Mouse (Mus musculus): ENCODE measurements at regions not wholly inside any gene's neighbourhood (a gene's known extent, or its start where the extent isn't known, plus 50 kb on each side); places are given as distances from the start of the nearest gene placed in this dataset.

- Histone ChIP-seq H3K4me1 (peaks cover 33% of the 10 kb centered on the region), H3K9me3 (replicated peaks) (no peaks in the 10 kb centered on the region), H3K27ac (no peak overlapping the region), H3K27me3 (ENCODE audit: low read depth, poor library complexity, severe bottlenecking) (peaks cover 25% of the 10 kb centered on the region; the same call in 1 of the 2 replicates), H3K36me3 (no peaks in the 10 kb centered on the region), H3K4me3 (no peak overlapping the region)
- WGBS: 87% methylated on average over 4 of the region's 4 CpGs
- no peak for DNase-seq (ENCODE audit: low spot score)
These were observed 77.0 kb downstream of the Irs2 start for GRCm38 (mm10) chr8:10931266-10931665.

DNA sequence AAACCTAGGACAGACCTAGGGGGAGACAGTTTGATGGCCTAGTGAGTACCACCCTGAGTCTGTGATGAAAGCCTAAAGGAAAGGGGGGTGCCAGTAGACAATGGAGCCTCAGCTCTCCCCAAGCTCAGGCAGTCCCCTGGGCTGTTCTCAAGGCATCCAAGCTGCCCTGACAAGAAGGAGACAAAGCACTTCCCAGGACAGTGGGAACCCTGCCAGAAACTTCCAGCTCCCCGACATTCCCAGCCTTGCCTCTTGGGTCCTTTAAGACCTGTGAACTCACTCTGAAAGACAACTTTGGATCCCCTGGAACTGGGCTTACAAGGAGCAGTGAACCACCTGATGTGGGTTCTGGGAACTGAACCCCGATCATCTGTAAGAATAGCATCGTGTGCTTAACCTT, 79.4 kb downstream of the Irs2 start:
- H3K27me3 ChIP-seq (ENCODE audit: low read depth, poor library complexity, severe bottlenecking): peaks cover 14% of the 10 kb centered on the region; the same call in 1 of the 2 replicates
- H3K9me3 ChIP-seq (replicated peaks): no peaks in the 10 kb centered on the region
- DNase-seq (ENCODE audit: low spot score): no peak
- peaks cover 51% of the 10 kb centered on the region for H3K4me1 ChIP-seq
- H3K4me3 ChIP-seq: no peak overlapping the region
- H3K27ac ChIP-seq: peak overlapping the region; percentile 95
- 94% methylated on average over 3 of the region's 3 CpGs for whole genome bisulfite sequencing
- H3K36me3 ChIP-seq: no peaks in the 10 kb centered on the region

GRCm38 (mm10) chr8:10928342-10928794, 79.9 kb downstream of the Irs2 start:
- Histone ChIP-seq H3K9me3 (replicated peaks) (no peaks in the 10 kb centered on the region), H3K4me1 (peaks cover 55% of the 10 kb centered on the region), H3K27me3 (ENCODE audit: low read depth, poor library complexity, severe bottlenecking) (peaks cover 14% of the 10 kb centered on the region; the same call in 1 of the 2 replicates), H3K4me3 (no peak overlapping the region), H3K27ac (peak overlapping the region; percentile 95), H3K36me3 (no peaks in the 10 kb centered on the region)
- DNase-seq (ENCODE audit: low spot score): no peak
- WGBS: 87% methylated on average over 17 of the region's 17 CpGs

DNA sequence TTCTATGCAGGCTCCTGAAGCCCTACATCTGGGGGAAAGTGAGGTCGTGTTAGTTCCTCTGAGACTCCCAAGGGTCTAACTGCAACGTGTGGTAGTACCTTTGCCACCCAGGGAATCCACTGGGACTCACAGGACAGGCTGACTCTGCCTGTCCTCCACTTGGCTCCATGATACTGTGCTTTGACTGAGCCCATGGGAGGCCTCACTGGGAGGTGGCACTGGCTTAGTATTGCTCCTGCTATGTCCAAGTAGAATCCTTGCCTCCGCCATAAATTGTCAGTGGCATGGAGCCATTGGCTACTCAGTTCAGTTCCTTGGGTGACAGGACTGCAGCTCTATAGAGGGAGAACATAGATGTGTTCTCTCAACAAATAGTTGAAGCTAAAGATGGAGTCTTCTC, 81.1 kb downstream of the Irs2 start:
- no peak for DNase-seq (ENCODE audit: low spot score)
- no peaks in the 10 kb centered on the region for H3K36me3 ChIP-seq
- WGBS: 59% methylated on average over 3 of the region's 3 CpGs
- peaks cover 64% of the 10 kb centered on the region for H3K4me1 ChIP-seq
- H3K27ac ChIP-seq: peak overlapping the region; percentile 95
- H3K27me3 ChIP-seq (ENCODE audit: low read depth, poor library complexity, severe bottlenecking): peaks cover 14% of the 10 kb centered on the region; the same call in 1 of the 2 replicates
- no peak overlapping the region for H3K4me3 ChIP-seq
- no peaks in the 10 kb centered on the region for H3K9me3 ChIP-seq (replicated peaks)

GRCm38 (mm10) chr8:10926518-10926915, 81.7 kb downstream of the Irs2 start:
- Histone ChIP-seq H3K27ac (peak overlapping the region; percentile 95), H3K27me3 (ENCODE audit: low read depth, poor library complexity, severe bottlenecking) (peaks cover 14% of the 10 kb centered on the region; the same call in 1 of the 2 replicates), H3K4me3 (peak overlapping the region; percentile 44), H3K4me1 (peaks cover 71% of the 10 kb centered on the region), H3K9me3 (replicated peaks) (no peaks in the 10 kb centered on the region), H3K36me3 (no peaks in the 10 kb centered on the region)
- DNase-seq (ENCODE audit: low spot score): no peak

DNA sequence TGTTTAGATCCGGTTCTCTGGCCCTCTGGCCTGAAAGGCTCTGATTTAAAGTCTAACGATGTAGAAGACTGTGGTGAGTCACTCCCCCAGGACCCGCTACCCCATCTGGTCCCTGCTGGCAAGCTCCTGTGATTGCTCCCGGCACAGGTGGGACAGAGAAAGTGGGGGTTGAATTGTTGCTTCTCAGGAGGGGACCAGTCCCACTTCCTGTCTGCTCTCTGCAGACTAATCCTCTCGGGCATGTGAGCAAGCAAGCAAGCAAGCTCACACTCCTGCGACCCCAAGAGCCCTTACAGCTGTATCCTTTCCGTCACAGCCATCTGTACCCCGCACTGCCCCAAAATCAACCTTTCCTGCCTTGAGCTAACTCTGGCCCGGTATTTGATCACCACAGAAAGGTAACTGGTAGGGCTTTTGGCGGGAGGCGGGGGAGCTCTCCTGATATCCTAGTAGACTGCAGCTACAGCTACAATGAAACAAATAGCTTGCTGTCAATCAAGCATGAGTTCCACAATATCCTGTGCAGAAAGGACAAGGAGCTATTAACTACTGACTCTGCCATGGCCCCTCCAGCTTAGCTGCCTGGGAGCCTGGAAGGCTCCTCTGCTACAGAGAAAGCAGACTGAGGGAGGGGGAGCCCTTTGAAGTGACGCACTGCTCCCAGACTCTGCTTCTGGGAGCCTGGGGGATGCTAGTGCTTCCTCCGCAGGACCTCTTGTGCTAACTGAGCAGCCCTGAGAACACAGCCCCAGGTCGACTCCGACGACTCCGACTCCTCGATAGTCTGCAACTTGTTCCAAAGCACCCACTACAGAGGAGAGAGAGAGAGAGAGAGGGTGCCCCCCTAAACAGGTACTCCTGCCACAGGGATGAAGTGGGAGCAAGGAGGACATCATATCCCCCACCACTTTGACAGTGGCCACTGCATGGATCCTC, 82.4 kb downstream of the Irs2 start:
- Histone ChIP-seq H3K27ac (peak overlapping the region; percentile 95), H3K36me3 (no peaks in the 10 kb centered on the region), H3K4me1 (peaks cover 77% of the 10 kb centered on the region), H3K9me3 (replicated peaks) (no peaks in the 10 kb centered on the region), H3K4me3 (peak overlapping the region; percentile 44), H3K27me3 (ENCODE audit: low read depth, poor library complexity, severe bottlenecking) (peaks cover 14% of the 10 kb centered on the region; the same call in 1 of the 2 replicates)
- WGBS: under 1% methylated on average over 18 of the region's 18 CpGs
- peak; percentile 79 for DNase-seq (ENCODE audit: low spot score)

GRCm38 (mm10) chr8:10924526-10925199, 83.6 kb downstream of the Irs2 start:
- no peaks in the 10 kb centered on the region for H3K36me3 ChIP-seq
- peak; percentile 83 for DNase-seq (ENCODE audit: low spot score)
- H3K4me3 ChIP-seq: peak overlapping the region; percentile 44
- no peaks in the 10 kb centered on the region for H3K9me3 ChIP-seq (replicated peaks)
- WGBS: under 1% methylated on average over 20 of the region's 20 CpGs
- H3K27me3 ChIP-seq (ENCODE audit: low read depth, poor library complexity, severe bottlenecking): peaks cover 14% of the 10 kb centered on the region; the same call in 1 of the 2 replicates
- peak overlapping the region; percentile 95 for H3K27ac ChIP-seq
- peaks cover 83% of the 10 kb centered on the region for H3K4me1 ChIP-seq

DNA sequence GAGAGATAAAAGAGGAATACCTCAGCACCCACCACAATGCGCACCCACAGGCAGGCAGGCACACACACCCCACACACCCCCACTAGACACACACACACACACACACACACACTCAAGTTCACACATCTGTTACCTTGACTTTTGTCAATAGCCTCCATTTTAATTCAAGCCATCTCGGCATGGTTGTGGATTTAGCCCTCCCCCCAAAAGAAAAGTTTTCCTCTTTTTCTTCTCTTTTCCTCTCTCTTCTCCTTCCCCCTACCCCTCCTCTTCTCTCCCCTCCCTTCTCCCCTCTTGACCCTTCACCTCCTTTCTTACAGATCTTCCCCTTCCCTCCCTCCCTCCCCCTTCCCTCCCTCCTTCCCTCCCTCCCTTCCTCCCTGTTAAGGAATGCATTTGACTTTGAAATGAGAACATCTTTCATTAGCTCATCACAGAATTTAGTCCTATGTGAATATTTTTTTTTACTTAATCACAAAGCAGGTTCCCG, 84.2 kb downstream of the Irs2 start:
- H3K27ac ChIP-seq: peak overlapping the region; percentile 95
- under 1% methylated on average over 3 of the region's 3 CpGs for WGBS
- no peak for DNase-seq (ENCODE audit: low spot score)
- H3K27me3 ChIP-seq (ENCODE audit: low read depth, poor library complexity, severe bottlenecking): peaks cover 14% of the 10 kb centered on the region; the same call in 1 of the 2 replicates
- peaks cover 83% of the 10 kb centered on the region for H3K4me1 ChIP-seq
- H3K36me3 ChIP-seq: no peaks in the 10 kb centered on the region
- no peaks in the 10 kb centered on the region for H3K9me3 ChIP-seq (replicated peaks)
- peak overlapping the region; percentile 44 for H3K4me3 ChIP-seq

DNA sequence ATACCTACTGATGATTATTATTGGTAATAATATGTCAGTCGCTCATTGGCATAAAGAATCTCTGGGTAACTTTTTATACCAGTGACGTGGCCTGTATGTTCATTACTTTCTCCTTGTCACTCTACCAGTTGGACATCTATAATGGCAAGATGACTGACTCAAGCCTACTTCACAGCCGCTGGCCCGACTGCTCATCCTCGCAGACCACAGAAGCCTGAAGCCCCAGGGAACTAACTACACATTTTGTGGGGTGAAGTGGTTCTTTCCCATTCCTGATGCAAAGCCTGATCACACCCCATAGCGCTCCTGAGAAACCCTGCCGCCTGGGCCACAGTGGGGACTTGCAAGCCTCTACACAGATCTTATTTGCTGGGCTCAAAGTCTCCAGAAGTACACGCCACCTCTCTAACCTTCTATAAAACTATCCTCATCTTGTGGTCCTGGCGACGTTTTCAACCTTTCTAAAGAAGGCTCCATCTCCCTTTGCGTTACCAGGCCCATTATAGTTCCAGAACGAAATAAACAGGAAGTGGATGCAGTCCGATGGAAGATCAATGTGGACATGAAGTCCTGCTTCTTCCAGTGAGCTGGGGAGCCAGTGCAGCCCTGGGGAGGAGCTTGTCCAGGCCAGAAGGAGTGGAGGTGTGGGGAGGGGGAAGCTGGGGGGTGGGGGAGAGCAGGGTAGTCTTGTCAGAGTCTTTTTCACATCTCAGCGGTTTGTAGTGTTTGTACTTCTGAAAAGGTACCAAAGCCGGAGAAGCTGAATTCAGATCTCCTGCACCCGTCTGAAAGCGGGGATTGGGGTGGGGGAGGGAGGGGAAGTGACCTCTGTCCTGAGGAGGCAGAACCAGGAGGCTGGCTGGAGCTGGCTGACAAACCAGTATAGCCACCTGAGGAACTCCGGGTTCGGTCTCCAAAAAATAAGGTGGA, 84.9 kb downstream of the Irs2 start:
- Histone ChIP-seq H3K9me3 (replicated peaks) (no peaks in the 10 kb centered on the region), H3K27ac (peak overlapping the region; percentile 95), H3K36me3 (no peaks in the 10 kb centered on the region), H3K4me3 (peak overlapping the region; percentile 44), H3K27me3 (ENCODE audit: low read depth, poor library complexity, severe bottlenecking) (peaks cover 8% of the 10 kb centered on the region; the same call in 1 of the 2 replicates), H3K4me1 (peaks cover 78% of the 10 kb centered on the region)
- WGBS: 27% methylated on average over 19 of the region's 19 CpGs
- DNase-seq (ENCODE audit: low spot score): peak; percentile 65

DNA sequence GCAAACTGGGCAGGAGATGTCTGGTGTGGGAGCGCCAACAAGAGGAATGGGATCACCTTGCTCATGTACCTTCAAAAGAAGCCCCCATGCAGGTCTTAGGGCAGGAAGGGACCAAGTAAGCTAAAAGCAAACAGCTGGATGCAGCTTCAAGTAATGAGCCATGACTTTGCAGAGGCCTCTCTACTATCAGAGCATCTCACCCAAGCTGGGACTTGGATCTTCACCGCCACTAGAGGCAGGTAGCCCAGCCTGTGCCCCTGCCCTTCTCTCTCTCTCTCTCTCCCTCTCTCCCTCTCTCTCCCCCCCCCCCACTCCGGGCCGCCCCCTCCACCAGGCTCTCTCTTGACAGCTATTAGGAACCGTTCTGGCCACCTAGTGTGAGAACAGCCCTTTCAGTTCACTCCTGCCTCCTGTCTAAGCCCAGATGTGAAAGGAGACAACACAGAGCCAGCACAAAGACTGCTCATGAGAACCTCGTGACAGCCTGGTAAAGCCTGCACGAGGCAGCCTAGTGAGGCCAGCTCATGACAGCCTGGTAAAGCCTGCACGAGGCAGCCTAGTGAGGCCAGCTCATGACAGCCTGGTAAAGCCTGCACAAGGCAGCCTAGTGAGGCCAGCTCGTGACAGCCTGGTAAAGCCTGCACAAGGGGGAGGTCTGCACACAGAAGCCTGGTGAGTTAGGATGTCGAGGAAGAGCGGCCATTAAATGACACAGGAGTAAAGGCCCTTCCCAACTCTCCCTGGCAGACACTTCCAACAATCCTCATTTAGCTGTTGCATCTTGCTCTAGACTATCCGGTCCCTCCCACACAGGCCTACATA, 85.8 kb downstream of the Irs2 start:
- DNase-seq (ENCODE audit: low spot score): peak; percentile 45
- H3K9me3 ChIP-seq (replicated peaks): no peaks in the 10 kb centered on the region
- WGBS: 37% methylated on average over 12 of the region's 12 CpGs
- no peak overlapping the region for H3K4me3 ChIP-seq
- H3K4me1 ChIP-seq: peaks cover 72% of the 10 kb centered on the region
- no peaks in the 10 kb centered on the region for H3K36me3 ChIP-seq
- 0 out of 2 replicates have a peak, but pooled peaks cover 3% of the 10 kb centered on the region for H3K27me3 ChIP-seq (ENCODE audit: low read depth, poor library complexity, severe bottlenecking)
- peak overlapping the region; percentile 95 for H3K27ac ChIP-seq

- H3K9me3 ChIP-seq (replicated peaks): no peaks in the 10 kb centered on the region
- no peaks in the 10 kb centered on the region for H3K36me3 ChIP-seq
- no peaks in the 10 kb centered on the region for H3K27me3 ChIP-seq (ENCODE audit: low read depth, poor library complexity, severe bottlenecking)
- H3K27ac ChIP-seq: peak overlapping the region; percentile 95
- DNase-seq (ENCODE audit: low spot score): no peak
- H3K4me3 ChIP-seq: no peak overlapping the region
- H3K4me1 ChIP-seq: peaks cover 63% of the 10 kb centered on the region
- WGBS: 61% methylated on average over 11 of the region's 11 CpGs
These were observed 86.6 kb downstream of the Irs2 start for GRCm38 (mm10) chr8:10921439-10922191.

Data from limb, embryonic 10.5 days (tissue).